Mouse (Mus musculus) layer of hippocampus, adult 9-10 months (tissue): ENCODE results near the gene Rfx1.

ENCODE experiments used
- DNase-seq: peaks from one replicate; pipeline ENCODE4 v3.0.0; 2022; ENCODE audit warnings: low spot score

Gene Rfx1

GRCm38 (mm10) chr8:84063861-84064610 is 2.6 kb upstream of the Rfx1 start:
- no peak for DNase-seq

- DNase-seq = no peak
These were observed 1.6 kb upstream of the Rfx1 start, which contains the start of gene Gm10643 for GRCm38 (mm10) chr8:84065037-84065436. Gene Gm10643, minus strand, starts transcription at chr8:84065137.

- DNase-seq = no peak
These were observed 1.1 kb upstream of the Rfx1 start for GRCm38 (mm10) chr8:84065457-84066072.

- peak; percentile 87 for DNase-seq
These were observed 476 bp downstream of the Rfx1 start for GRCm38 (mm10) chr8:84067047-84067573.

GRCm38 (mm10) chr8:84067911-84068310 is 1.3 kb downstream of the Rfx1 start:
- no peak for DNase-seq

- DNase-seq = no peak
These were observed 1.8 kb downstream of the Rfx1 start for GRCm38 (mm10) chr8:84068316-84069035.

GRCm38 (mm10) chr8:84069169-84069568 is 2.5 kb downstream of the Rfx1 start:
- DNase-seq = no peak

GRCm38 (mm10) chr8:84069750-84070149 is 3.1 kb downstream of the Rfx1 start:
- no peak for DNase-seq

GRCm38 (mm10) chr8:84070241-84070640 is 3.6 kb downstream of the Rfx1 start:
- DNase-seq = no peak

- DNase-seq = peak; percentile 48
These were observed 4.0 kb downstream of the Rfx1 start for GRCm38 (mm10) chr8:84070667-84071066.

GRCm38 (mm10) chr8:84071921-84072320 is 5.3 kb downstream of the Rfx1 start:
- DNase-seq = no peak

GRCm38 (mm10) chr8:84072321-84072720 is 5.7 kb downstream of the Rfx1 start:
- DNase-seq = no peak

- no peak for DNase-seq
These were observed 6.8 kb downstream of the Rfx1 start for GRCm38 (mm10) chr8:84073230-84073976.

- DNase-seq = no peak
These were observed 9.8 kb downstream of the Rfx1 start for GRCm38 (mm10) chr8:84076412-84076811.

- DNase-seq = no peak
These were observed 10.2 kb downstream of the Rfx1 start for GRCm38 (mm10) chr8:84076849-84077248.

- no peak for DNase-seq
These were observed 12.6 kb downstream of the Rfx1 start for GRCm38 (mm10) chr8:84079206-84079605.

GRCm38 (mm10) chr8:84083829-84084241 is 17.2 kb downstream of the Rfx1 start:
- DNase-seq = no peak

GRCm38 (mm10) chr8:84084341-84085115 is 17.9 kb downstream of the Rfx1 start:
- no peak for DNase-seq

GRCm38 (mm10) chr8:84087156-84087555 is 20.5 kb downstream of the Rfx1 start:
- no peak for DNase-seq

- no peak for DNase-seq
These were observed 21.2 kb downstream of the Rfx1 start for GRCm38 (mm10) chr8:84087821-84088220.

GRCm38 (mm10) chr8:84089277-84089676 is 22.6 kb downstream of the Rfx1 start:
- DNase-seq = no peak
